Mouse (Mus musculus): ENCODE measurements at regions not wholly inside any gene's neighbourhood (a gene's known extent, or its start where the extent isn't known, plus 50 kb on each side); places are given as distances from the start of the nearest gene placed in this dataset.
A peak's percentile ranks its signal among the peaks of the same experiment; 100 is the strongest.

GRCm38 (mm10) chr7:123589099-123589498 lies 88.8 kb upstream of the Zkscan2 start:
- no peak for DNase-seq

- no peak for DNase-seq
These were observed 73.5 kb upstream of the Zkscan2 start for GRCm38 (mm10) chr7:123573721-123574120.

GRCm38 (mm10) chr7:123572376-123572990 lies 72.2 kb upstream of the Zkscan2 start:
- DNase-seq: no peak

GRCm38 (mm10) chr7:123566264-123566663 lies 66.0 kb upstream of the Zkscan2 start:
- peak in 1 of 2 experiments; percentile 10 for DNase-seq

GRCm38 (mm10) chr7:123559544-123559943 lies 59.3 kb upstream of the Zkscan2 start:
- DNase-seq: no peak

Measured in kidney, postnatal 36 days (tissue).